Mouse (Mus musculus) retina, embryonic 14.5 days (tissue): ENCODE results near the gene Apopt1.

Source experiments
- DNase-seq: peaks from one replicate; pipeline ENCODE4 v3.0.0-alpha.2; 2015; ENCODE audit warnings: low spot score

Gene Apopt1

DNA sequence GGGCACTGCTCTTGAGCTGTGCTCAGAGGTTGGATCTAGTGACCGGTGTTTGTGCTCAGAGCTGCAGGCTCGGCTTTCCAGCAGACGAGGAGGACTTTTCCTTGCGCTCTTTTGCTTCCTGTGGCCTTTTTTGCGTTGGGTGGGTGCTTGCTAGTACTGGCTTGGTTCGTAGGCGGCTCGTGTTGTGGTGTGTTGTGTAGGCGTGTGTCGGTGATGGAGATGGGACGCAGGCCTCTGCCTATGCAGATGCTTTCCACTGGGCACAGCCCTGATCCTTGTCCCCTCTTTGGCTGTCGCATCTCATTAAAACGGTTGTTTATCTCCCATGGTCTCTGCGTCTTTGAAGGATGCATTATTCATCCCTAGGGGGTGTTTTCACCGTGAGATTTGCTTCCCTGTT lies 61.8 kb downstream of the Apopt1 start:
- DNase-seq: no peak

DNA sequence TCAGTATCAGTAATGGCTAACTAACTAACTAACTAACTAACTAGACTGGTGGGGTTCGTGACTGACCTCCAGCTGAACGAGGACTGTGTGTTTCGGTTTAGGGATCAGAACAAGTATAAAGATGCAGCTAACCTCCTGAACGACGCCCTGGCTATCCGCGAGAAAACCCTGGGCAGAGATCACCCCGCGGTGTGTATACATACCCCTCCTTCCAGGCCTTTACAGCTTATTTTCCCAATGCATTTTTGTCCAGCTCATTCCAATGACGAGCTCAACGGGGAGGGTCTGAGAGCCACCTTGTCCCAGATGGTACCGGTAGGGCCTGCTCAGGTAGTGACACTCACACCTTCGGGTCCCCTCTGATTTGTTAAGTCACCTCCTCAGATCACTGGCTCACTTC lies 64.9 kb downstream of the Apopt1 start:
- DNase-seq: no peak

DNA sequence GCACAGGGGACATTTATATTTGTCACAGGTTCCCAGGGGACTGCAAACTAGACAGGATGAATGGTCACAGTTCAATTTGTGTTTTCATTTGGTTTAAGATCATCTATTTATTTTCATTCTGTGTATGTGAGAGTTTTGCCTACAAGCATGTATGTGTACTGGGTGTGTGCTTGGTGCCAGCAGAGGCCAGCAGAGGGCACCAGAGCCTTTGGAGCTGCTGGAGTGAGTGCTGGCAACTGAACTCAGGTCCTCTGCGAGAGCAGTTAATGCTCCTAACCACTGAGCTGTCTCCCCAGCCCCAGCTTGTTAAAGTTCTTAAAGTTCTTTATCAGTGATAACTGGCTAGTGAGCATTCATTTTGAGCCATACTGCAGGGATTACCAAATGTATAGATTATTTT lies 66.5 kb downstream of the Apopt1 start:
- DNase-seq: no peak

DNA sequence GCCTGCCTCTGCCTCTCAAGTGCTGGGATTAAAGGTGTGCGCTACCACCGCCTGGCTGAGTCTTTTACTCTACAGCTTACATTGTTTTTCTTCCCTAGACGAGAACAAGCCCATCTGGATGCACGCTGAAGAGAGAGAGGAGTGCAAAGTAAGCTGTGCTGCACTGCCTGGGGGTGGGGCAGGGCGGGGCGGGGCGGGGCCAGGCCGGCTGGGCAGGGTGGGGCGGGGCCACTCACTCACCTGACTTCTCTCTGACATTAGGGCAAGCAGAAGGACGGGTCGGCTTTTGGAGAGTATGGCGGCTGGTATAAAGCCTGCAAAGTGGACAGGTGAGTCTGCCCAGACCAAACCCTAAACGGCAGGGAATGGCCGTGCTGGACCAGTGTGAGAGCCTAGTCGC lies 72.1 kb downstream of the Apopt1 start:
- DNase-seq: no peak

DNA sequence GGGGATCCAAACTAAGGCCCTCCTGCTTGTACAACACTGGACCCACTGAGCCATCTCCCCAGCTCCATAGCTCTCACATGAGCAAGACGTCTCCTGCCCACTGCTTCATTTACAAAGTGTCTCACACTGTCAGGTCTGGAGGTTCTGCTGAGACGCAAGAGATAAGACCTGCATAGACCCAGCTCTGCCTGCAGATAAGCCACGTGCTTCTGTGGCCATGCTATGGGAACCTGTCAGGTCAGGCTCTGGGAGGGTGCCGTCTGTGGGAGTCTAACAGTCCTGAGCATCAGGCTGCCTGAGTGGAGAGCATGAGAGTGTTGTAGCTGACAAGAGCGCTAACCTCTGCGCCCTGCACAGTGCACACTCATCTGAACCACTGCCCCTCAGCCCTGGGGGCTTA lies 74.0 kb downstream of the Apopt1 start:
- DNase-seq: no peak

DNA sequence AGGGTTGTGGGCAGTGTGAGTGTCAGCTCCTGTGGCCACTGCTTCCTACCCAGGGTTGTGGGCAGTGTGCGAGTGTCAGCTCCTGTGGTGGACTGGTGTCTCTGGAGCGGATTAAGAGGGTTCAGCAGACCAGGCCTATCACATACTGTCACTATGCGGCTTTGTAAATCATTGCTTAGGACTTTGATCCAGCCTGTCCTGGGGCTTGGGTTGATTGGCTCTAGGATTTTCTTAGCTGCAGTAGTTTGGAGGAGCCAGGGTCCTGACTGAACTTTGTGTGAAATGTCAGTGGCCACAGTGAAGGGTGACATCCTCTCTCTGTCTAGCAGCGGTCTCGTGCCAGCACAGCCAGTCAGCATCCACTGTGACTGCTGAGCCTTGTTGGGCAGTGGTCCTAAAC lies 77.0 kb downstream of the Apopt1 start:
- no peak for DNase-seq

DNA sequence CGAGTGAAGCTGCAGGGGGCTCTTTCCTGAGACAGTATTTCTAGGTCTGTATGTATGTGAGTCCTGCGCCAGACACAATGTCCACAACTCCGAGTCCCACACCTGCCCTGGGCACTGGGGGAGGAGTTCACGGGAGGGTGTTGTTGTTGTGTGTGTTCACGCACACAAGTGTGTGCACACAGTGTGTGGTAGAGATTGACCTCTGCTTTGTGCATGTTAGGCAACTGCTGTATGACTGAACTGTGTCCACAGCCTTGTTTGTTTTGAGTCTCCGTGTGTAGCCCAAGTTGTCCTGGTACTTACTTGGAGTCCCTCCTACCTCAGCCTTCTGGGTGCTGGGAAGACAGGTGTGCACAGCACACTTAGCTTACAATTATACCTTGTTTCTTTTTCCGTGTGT lies 77.6 kb downstream of the Apopt1 start:
- DNase-seq: no peak

DNA sequence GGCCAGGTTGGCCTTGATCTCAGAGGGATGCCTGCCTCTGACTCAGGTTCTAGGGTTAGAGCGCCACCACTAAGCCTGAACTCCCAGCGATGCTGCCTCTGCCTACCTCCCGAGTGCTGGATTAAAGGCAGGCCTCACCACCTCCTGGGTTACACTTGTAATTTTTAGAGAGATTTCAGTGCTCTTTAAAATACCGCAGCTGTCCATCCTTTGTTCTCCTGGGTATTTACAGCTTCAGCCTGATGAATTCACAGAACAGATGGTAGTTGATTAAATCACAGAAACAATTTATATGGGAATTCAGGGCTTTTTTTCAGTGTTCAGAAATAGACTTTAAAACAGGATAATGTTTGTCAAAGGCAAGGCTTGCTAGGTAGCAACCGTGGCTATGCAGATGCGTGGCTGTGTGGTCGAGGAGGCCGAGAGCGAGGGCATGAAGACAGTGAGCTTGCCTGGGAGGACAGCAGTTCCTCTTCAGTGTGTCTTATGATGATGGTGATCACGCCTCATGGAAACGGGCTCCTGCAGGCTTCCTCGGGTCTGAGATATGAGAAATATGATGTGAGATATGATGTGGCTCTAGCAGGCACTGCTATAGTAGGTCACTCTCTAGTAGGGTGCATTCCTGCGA lies 78.5 kb downstream of the Apopt1 start:
- DNase-seq: no peak

DNA sequence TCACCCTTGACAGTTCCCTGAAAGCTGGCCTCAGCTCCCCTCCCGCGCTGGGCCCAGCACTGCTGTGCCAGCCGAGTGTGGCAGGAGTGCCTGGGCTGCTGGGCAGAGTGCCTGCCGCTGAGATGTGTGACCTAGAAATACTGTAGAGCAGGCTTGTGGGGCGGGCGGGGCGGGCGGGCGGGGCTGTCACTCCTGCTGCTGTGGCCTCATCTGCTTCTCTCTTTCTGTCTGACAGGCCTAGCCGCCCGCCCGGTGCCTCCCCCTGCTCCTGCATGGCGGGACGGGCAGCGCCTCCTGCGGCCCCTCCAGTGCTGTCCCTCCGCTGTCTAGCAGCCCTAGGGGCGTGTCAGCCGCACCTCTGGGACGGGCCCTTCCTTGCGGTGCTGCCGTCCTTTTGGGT lies 81.0 kb downstream of the Apopt1 start:
- DNase-seq: no peak

DNA sequence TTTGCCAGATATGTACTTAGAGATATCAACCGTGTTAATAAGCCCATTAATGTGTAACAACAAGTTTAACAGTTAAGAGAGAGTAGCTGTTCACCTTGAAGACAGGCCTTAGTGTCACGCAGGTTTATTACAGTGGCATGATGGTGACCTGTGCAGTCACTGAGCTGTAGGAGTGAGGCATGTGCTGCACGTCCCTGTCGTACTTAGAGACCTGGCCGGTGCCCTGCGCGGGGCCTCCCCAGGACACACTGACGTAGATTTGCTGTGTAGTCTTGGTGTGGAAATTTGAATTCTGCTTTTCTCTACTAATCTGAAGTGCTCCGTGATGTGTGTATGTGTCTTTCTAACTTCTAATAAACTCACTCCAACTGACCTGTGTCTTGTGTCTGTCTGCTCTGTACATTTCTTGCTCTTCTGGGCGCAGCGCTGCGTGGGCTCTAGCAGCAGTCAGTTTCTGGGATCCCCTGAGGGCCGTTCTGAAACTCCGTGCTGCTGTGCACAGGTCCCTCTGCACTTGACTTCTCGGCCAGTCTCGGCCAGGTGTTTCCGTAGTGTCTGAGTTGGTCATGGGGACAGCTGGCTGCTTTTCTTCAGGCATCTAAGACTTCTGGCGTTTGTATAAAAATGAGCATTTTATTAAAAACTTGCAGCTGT lies 81.6 kb downstream of the Apopt1 start:
- no peak for DNase-seq

DNA sequence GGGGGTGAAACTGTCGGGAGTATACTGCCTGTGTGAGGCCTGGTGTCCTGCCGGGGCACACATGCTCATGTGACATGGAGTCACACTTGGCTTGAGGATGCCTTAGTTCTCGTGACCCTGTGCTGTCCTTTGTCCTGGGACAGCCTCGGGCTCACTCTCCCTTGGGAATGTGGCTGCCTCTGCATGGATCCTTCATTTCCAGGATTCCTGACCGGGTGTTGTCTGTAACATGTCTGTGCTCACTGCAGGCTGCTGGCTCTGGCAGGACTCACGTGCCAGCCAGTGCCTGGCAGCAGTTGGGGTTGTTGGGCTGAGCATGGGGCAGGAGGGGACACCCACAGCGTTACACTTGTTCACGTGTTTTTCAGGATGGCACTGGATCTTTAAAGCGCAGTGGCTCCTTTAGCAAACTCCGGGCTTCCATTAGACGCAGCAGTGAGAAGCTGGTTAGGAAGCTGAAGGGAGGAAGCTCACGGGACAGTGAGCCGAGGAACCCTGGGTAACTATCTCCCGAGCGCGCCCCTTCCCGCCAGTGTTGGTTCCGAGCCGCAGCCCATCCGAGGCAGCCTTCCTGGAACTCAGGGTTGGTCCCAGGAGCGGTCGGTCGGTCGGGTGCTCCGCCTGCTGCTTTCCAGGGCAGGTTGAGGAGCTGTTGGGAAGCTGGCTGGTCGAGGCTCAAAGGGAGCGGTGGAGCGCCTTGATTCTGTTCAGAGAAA lies 82.3 kb downstream of the Apopt1 start:
- no peak for DNase-seq

DNA sequence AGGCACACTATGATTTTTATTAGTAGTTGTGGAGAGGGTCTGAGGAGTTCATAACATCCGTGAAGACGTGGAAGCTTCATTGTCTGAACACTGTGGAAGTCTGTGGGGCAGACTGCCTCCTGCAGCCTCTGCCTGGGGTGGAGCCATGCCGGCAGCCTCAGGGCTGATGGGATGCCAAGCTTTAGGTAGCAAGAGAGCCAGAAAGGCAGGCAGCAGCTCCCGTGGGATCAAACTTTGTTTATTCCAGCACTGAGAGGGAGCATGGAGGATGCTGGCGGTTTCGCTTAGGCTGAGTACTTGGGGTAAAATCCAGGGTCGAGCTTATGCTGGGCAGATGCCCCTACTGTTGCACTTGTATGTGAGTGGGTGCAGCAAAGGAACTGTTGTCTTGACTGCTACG lies 84.2 kb downstream of the Apopt1 start:
- no peak for DNase-seq

DNA sequence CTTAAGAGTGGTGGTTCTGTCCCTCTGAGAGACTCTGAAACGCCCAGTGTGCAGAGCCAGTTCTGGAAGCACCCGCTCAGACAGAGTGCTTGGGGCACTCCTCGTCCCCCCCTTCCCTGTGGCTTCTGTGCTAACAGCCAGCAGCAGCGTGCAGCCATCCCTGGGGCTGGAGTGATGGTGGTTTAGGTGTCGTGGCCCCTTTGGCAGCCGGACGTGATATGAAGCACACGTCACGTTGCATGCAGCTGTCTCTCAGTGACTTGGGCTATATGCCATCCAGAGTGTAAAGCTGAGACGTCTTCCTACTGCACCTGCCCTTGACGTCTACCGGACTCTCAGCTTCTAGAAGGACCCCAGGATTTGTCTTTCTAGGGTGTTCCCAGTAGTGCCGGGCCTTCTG lies 85.4 kb downstream of the Apopt1 start:
- DNase-seq: no peak

DNA sequence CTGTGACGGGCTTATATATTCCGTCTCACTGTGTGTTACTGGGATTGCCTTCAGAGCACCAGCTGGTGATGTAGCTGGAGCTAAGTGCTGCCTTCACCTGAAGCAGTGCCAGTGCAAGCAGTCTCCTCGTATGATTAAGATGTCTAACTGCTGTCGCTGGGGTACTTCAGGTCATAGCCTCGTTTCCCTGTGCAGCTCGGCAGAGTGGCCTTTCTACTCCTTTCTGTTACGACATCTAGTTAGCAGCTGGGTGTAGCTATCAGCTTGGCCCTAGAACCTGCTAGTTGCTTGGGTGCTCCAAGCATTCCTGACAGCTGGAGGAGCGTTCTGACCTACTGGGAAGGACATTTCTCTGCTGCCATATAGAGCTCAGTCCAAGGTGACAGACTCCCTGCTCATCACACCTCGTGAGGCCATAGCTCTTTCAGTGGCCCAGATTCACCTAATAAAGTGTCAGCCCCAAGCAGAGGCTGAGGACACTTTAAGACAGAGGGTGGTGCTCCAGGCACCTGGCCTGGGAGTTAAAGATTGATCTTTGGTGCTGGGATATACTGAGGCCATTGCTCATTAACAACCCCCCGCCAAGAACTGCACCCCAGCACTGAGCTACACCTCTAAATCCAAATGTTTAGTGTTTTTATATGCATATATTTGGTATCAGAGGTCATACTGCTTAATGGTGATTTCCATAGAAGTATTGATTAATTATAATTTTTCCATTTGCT lies 87.6 kb downstream of the Apopt1 start:
- no peak for DNase-seq

DNA sequence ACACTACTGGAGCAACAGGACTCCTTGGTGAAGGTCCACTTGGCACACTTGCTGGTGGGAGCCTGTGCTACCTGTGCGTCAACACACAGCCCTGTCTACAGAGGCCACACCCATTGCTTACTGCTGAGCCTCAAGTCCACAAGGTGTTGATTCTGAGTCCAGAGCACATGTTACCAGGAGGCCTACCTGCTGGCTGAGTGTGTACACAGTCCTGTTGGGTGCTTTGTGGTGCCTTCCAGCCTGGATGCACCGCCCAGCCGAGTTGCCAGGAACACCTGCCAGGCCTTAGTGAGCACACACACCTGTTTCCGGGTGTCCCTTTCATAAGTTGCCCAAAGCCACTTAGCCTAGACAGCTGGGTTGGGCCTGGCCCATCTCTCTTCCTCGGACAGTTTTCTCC lies 90.5 kb downstream of the Apopt1 start:
- no peak for DNase-seq
